ENCODE assay signal across 17 mouse cellular contexts in genomic region chr16:24215353-24215752, GRCm38 (mm10).
DNase-seq lines count a peak whose midpoint lies in the region; ATAC-seq and TF ChIP-seq lines count a peak whose summit lies in the region.
"Had no signal": no experiment of that assay in that cellular context is flagged by ENCODE, and none has a peak within 500 bp of the region (broad histone marks: within the 10 kb centered on the region; RNA-seq: fewer than 3 reads in every experiment).

No protein-coding gene starts in this region.

- peak; percentile 75 for ATAC-seq in inflammation-experienced regulatory T-cells, adult 6 months
- ATAC-seq: forebrain, postnatal 0 days had no signal

- no peak for TF ChIP-seq CTCF in left cerebral cortex, adult 2 months (IDR thresholded peaks at IDR 0.05)

- intact Hi-C loops in left cerebral cortex, adult 2 months (cut with DNase I): no loop called here
- intact Hi-C loops in heart, postnatal 14 days (cut with DNase I): no loop called here

- no peak overlapping the region for H3K4me3 ChIP-seq in left cerebral cortex, adult 2 months
- H3K4me3 ChIP-seq: embryonic facial prominence, embryonic 15.5 days; forebrain, embryonic 10.5 days; limb, embryonic 10.5 days had no signal

- no peak overlapping the region for H3K27ac ChIP-seq in left cerebral cortex, adult 2 months
- H3K27ac ChIP-seq: embryonic facial prominence, embryonic 15.5 days; forebrain, embryonic 10.5 days; limb, embryonic 10.5 days had no signal

- DNase-seq in 416B (ENCODE audit: low read depth): peak; percentile 91
- DNase-seq in CD4-positive, CD25-positive, alpha-beta regulatory T cell, adult 2 months (ENCODE audit: low read depth, low spot score): peak; percentile 62
- peak; percentile 58 for DNase-seq in thymus, postnatal 0 days (ENCODE audit: low spot score)
- no peak for DNase-seq in layer of hippocampus, adult 8-10 months (ENCODE audit: low spot score in 2 of 2)
- DNase-seq in left cerebral cortex, adult 2 months (ENCODE audit: extremely low spot score in 1 of 2, low spot score in 2 of 2): no peak
- no peak for DNase-seq in heart, postnatal 14 days
- DNase-seq: cerebellum, adult 2 months; cerebellum, postnatal 36 days; forebrain, postnatal 0 days; gastrocnemius, postnatal 36 days; kidney, adult 2 months; kidney, postnatal 10 days; lung, adult 18-20 months had no signal

Comparison
In these comparisons a context has a peak if more than half of its experiments do, and no peak if none do; other contexts are left out.
1. DNase-seq: peak in 416B (single experiment), CD4-positive, CD25-positive, alpha-beta regulatory T cell, adult 2 months (single experiment) and thymus, postnatal 0 days (single experiment); none in layer of hippocampus, adult 8-10 months (0 of 2), left cerebral cortex, adult 2 months (0 of 2) and heart, postnatal 14 days (0 of 2).